Mouse (Mus musculus): ENCODE data around the gene Mmp1b.
"Not testable (repeated sequence)": the region's sequence is repeated elsewhere in the genome, so short reads cannot be mapped to it uniquely, and the experiment has no call there.

The Mmp1b gene

DNA sequence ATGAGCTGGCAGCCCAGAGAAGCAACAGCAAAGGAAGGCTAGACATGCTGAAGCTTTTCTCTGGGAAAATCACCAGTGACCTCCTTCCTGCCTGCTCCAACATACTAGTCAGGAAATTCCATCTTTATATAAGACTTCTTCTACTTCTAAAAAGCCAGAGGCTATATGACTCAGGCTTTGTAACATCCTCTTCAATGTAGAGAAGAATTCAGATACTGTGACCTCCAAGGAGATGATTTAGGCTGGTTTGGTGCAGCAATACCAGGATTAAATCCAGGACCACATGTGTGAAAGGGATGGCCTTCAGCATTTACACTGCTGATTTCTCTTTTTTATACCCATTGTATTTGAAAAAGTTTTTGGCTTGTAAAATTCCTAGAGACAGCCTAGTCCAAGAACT is at the start of gene Mmp1b:
TSS of gene Mmp1b (minus strand) at position 101 of the 400 bp plus-strand sequence.
- DNase-seq (ENCODE audit: low spot score) = no peak

DNA sequence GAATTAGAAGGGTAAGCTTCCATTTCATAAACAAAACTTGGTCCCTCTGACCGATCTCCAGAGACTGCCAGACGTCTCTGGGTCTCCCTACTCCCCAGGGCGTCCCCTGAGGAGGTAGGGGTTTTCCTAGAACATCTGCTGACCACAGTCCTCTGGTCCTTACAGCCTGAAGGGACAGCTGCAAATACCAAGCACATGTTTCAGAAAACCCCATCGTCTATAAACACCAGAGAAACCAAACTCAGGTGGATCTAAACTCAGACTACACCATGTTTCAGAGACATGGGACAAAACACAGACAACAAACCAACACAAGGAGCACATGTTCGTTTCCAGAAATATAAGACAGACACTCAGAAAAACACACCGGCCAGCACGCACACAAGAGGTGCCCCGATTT is 8.7 kb upstream of the Mmp1b start:
- DNase-seq (ENCODE audit: low spot score) = not testable (repeated sequence)

DNA sequence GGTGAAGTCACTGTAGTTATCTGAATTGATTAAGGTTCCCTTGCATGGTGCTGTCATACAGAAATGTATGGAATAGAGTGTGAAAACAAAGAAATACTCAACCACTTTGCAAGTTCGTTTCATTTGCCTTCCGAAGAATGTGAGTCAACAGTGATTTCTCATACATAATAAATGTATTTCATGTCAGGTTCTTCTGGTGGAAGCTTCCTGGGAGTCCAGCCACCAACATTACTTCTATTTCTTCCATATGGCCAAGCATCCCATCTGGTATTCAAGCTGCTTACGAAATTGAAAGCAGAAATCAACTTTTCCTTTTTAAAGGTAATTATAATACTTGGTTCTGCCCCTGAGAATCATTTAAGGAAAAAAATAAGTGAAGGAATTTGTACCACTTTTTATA is 33.3 kb downstream of the Mmp1b start:
- no peak for DNase-seq (ENCODE audit: low spot score)

DNA sequence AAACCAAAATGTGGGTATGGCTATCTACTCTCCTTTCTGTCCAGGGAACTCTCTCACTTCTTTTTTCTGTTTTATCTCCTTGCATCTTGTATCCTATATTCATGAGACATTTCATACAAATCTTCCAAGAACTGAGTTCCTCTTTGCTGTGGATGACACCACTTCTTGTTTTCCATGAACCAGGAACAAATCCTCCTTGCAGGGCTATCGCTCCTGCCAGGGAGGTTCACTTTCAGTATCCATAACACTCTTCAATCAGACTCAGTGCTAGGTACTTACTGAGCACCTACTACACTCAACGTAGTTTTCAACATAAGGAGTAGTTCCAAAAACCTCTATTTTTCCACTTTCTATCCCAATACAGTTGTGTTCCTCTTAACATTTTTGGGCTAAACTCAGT is 42.3 kb downstream of the Mmp1b start:
- DNase-seq (ENCODE audit: low spot score) = no peak

DNA sequence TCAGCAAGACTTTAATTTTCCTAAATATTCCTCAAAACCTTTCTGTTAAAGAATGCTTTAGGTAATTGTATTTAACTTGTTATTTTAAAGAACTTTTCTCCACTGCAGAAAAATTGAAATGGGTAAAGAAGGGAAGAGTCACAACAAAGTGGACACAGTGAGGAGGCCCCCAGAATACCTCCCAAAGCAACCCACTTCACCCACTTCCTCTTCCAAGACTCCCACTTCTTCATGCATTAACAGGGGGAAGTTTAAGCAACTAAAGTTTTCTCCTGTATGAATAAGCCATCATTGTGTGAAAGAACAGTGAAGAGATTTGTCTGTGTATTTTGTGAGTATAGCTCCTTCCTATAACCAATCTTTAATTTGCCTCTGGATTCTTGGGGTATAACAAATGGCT is 43.7 kb downstream of the Mmp1b start, which contains the start of gene Mmp12:
TSS of gene Mmp12 (plus strand) at position 275 of the 400 bp plus-strand sequence.
- no peak for DNase-seq (ENCODE audit: low spot score)

DNA sequence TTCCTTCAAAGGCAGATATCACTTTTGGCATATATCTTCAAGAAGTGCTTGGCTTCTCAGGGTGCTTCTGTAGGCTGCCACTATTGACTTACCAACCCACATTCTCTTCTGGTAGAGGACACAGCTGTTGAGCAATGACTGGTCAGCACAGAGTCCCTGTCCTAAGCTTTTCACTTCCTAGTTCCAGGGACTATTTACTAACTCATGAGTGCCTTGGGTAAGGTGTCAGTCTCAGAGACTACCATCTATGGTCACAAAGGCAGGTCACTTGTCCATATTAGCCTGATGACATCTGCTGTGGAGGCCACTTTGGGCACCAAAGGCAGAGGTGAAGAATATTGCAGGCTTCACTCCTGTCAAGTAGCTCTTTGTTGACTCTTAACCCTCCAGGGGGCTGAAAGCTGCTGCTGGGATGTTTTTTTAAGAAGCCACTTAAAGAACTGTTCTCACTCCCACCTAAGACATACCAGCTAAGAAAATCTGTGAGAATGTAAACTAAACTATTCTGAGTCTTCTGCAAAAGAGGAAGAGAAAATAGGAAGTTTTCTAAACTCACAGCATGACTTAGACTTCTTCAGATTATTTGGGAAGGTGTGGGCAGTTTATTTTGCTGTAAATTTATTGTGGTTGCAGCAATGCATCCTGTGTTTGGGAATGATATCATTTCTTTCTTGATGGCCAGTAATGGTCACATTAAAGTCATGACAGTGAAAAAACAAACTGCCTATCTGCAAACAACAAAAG is 50.9 kb downstream of the Mmp1b start:
- DNase-seq (ENCODE audit: low spot score) = no peak

DNA sequence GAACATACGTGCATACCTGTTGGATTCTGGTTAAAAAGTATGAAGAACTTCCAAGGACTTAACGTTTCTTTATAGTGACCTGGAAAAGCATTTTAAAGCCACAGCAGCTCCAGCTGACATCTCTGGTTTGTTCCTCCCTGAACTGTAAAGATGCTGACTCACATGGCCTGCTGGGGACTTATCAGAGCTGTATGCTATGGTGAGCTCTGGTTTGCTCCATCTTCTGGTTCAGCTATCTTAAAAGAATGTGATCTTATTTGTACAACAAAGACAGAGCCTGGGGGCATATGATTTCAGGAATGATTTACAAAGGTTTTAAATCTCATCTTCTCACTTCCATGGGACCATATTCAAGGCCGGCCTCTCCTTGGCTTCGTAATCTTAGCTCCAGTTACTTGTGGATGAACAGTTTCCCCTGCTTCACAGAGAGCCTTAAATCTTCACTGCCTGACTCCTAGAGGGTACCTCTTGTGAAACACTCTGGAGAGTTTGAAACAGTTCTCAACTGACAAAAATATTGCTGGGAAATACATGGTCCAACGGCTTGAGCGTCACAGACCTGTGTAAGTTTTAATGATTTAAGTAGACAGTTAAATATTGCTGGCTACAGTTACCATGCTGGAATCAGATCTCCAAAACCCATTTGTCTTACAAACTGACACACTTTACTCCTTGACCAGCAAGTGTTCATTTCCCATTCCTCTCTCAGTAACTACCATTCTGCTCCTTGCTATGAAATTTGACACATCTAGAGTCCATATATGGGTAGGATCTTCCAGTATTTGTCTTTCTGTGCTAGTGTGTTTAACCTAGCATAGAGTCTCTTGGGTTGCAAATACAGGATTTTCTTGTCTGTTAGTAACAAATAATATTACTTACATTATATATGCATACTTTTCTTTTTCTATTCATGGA is 51.8 kb downstream of the Mmp1b start:
- DNase-seq (ENCODE audit: low spot score) = no peak

DNA sequence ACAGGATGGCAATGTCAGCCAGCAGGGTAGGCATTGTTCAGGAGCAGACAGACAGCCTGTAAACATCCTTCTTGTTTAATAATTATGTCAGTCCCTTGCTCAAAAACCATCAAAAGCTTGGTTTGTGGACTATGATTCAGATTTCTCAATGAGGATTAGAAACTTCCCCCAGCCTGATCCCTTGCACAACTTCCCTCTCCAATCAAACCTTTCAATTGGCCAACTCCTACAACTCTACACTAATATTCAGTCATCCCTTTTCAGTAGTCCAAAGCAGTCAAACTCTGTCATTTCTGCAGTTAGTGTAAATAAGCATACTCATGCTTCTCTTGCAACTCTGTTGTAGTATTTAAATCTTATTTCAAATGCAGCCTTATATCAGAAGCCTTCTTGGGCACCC is 56.0 kb downstream of the Mmp1b start:
- no peak for DNase-seq (ENCODE audit: low spot score)
